Mouse (Mus musculus) intestine, embryonic 14.5 days (tissue): ENCODE measurements around the gene Prkce. TPM values are rescaled to one million over a fixed set of nuclear protein-coding genes. Genes with fewer than 3 reads are reported as not detected.

Source experiments
- ATAC-seq: fragments of 200-750 bp; cut with Nextera tagmentation; replicated peaks from 2 replicates; pipeline ENCODE4 v1.8.0; 2017; ENCODE audit warnings: low read depth, moderate number of reproducible peaks, moderate TSS enrichment, moderate library complexity; ENCODE audit not compliant: low FRiP score, low TSS enrichment
- DNase-seq: peaks from one replicate; pipeline ENCODE4 v3.0.0-alpha.2; 2018; ENCODE audit warnings: low spot score
- H3K27ac ChIP-seq: fragments of 300-500 bp; sonication (generic); 2 replicates; pipeline ENCODE4 v1.5.1; 2014; ENCODE audit warnings: low read depth, mild to moderate bottlenecking, control low read depth
- H3K27me3 ChIP-seq: fragments of 300-500 bp; sonication (generic); replicated peaks from 2 replicates; pipeline ENCODE4 v1.6.1; 2014; ENCODE audit warnings: low read length, control low read depth; ENCODE audit not compliant: control insufficient read depth, insufficient read depth
- H3K36me3 ChIP-seq: fragments of 300-500 bp; sonication (generic); 2 replicates; pipeline ENCODE4 v1.6.1; 2014; ENCODE audit warnings: low read length, control low read depth; ENCODE audit not compliant: control insufficient read depth, insufficient read depth
- H3K4me1 ChIP-seq: fragments of 300-500 bp; sonication (generic); replicated peaks from 2 replicates; pipeline ENCODE4 v1.6.1; 2014; ENCODE audit warnings: low read length, control low read depth, mixed read lengths; ENCODE audit not compliant: control insufficient read depth, insufficient read depth
- H3K4me2 ChIP-seq: fragments of 300-500 bp; sonication (generic); 2 replicates; pipeline ENCODE4 v1.6.1; 2014; ENCODE audit warnings: low read length
- H3K4me3 ChIP-seq: fragments of 300-500 bp; sonication (generic); 2 replicates; pipeline ENCODE4 v1.5.1; 2014; ENCODE audit warnings: low read depth, low read length, control low read depth, mixed read lengths
- H3K9ac ChIP-seq: fragments of 300-500 bp; sonication (generic); 2 replicates; pipeline ENCODE4 v1.6.1; 2014; ENCODE audit warnings: mild to moderate bottlenecking, low read length
- H3K9me3 ChIP-seq: fragments of 300-500 bp; sonication (generic); 2 replicates; pipeline ENCODE4 v1.6.1; 2016; ENCODE audit warnings: low read length, control low read depth; ENCODE audit not compliant: control insufficient read depth
- WGBS: fragments of 180-500 bp; shearing (Covaris S2); extraction: QIAGEN DNeasy Blood & Tissue Kit; methylation state at CpG from one replicate; pipeline ENCODE4 v1.1.7; 2014; 5-methylcytosine and 5-hydroxymethylcytosine counted together
- polyA plus RNA-seq: library from polyadenylated mRNA; unstranded; fragments of >200 nt; fragmentation: Nextera tagmentation; extraction: Ambion mirVana; gene quantifications from 2 replicates; pipeline ENCODE4 v1.2.1, GENCODE M21; 2014

Gene Prkce
- polyA plus RNA-seq, 1 experiment from 2014 or later, result 7.5 TPM

DNA sequence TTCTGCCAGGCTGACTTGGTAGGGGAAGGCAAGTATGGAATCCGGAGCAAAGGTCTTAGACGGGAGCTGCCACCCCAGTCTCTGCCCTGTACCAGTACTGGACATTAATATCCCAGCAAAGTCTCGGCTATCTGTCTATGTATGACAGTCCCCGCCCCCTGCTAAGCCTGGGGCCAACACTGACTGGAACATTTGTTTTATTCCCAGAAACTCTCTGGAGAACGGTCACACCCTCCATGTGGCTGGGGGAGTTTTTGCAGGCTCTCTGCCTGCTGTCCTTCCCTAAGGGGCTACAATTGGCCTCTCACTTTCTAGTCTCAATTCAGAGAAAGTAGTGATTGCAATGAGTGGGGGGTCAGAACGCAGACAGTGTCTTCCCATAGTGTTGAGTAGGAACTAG lies 244.6 kb downstream of the Prkce start:
- H3K4me1 ChIP-seq, result peaks cover 9% of the 10 kb centered on the region; the same call in 1 of the 2 replicates
- no peak overlapping the region for H3K9ac ChIP-seq
- H3K4me2 ChIP-seq, result no peak overlapping the region
- H3K36me3 ChIP-seq, result no peaks in the 10 kb centered on the region
- H3K9me3 ChIP-seq, result no peaks in the 10 kb centered on the region
- no peak for DNase-seq
- WGBS, result 49% methylated on average over 6 of the region's 6 CpGs
- ATAC-seq, result no peak
- no peak overlapping the region for H3K4me3 ChIP-seq
- H3K27me3 ChIP-seq, result no peaks in the 10 kb centered on the region
- H3K27ac ChIP-seq, result no peak overlapping the region

DNA sequence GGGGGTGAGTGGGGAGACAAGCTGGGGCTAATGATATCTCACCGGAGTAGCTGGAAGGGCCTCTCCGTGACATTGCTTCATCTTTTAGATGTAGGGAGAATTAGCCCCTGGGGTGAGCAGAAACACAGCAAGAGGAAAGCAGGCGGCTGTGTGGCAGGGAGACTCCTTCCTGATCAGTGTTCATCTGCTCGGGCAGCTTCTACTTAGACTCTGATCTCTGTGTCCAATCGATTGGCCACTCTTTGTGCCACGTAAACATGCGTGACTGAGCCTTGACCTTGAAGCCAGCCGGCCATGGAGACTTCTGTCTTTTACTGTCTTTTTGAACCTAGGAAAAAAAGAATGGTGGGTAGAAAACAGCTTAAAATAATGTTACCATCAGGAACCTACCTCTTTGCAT lies 247.0 kb downstream of the Prkce start:
- DNase-seq, result no peak

GRCm38 (mm10) chr17:86415989-86416388 lies 248.4 kb downstream of the Prkce start:
- ATAC-seq, result no peak
- 84% methylated on average over 7 of the region's 7 CpGs for WGBS

More for the DNA sequence above, 247.0 kb downstream of the Prkce start:
- 86% methylated on average over 8 of the region's 8 CpGs for WGBS
- H3K27me3 ChIP-seq, result no peaks in the 10 kb centered on the region
- H3K4me2 ChIP-seq, result no peak overlapping the region
- H3K9me3 ChIP-seq, result no peaks in the 10 kb centered on the region
- H3K9ac ChIP-seq, result no peak overlapping the region
- peaks cover 9% of the 10 kb centered on the region; the same call in 1 of the 2 replicates for H3K4me1 ChIP-seq
- no peak overlapping the region for H3K27ac ChIP-seq
- ATAC-seq, result no peak
- no peaks in the 10 kb centered on the region for H3K36me3 ChIP-seq
- H3K4me3 ChIP-seq, result no peak overlapping the region

GRCm38 (mm10) chr17:86418334-86418733 lies 250.7 kb downstream of the Prkce start:
- H3K36me3 ChIP-seq, result no peaks in the 10 kb centered on the region
- no peak overlapping the region for H3K9ac ChIP-seq
- no peaks in the 10 kb centered on the region for H3K4me1 ChIP-seq
- no peaks in the 10 kb centered on the region for H3K27me3 ChIP-seq
- H3K4me2 ChIP-seq, result no peak overlapping the region
- no peak for ATAC-seq
- DNase-seq, result no peak
- no peak overlapping the region for H3K4me3 ChIP-seq
- WGBS, result 83% methylated on average over 17 of the region's 17 CpGs
- no peaks in the 10 kb centered on the region for H3K9me3 ChIP-seq
- H3K27ac ChIP-seq, result no peak overlapping the region

More at GRCm38 (mm10) chr17:86415989-86416388, 248.4 kb downstream of the Prkce start:
- Histone ChIP-seq H3K4me1 (peaks cover 9% of the 10 kb centered on the region; the same call in 1 of the 2 replicates), H3K4me2 (no peak overlapping the region), H3K27ac (no peak overlapping the region), H3K4me3 (no peak overlapping the region), H3K9me3 (no peaks in the 10 kb centered on the region), H3K36me3 (no peaks in the 10 kb centered on the region), H3K9ac (no peak overlapping the region), H3K27me3 (no peaks in the 10 kb centered on the region)
- DNase-seq, result no peak

GRCm38 (mm10) chr17:86419199-86419598 lies 251.6 kb downstream of the Prkce start:
- ATAC-seq, result no peak
- no peak overlapping the region for H3K9ac ChIP-seq
- no peaks in the 10 kb centered on the region for H3K4me1 ChIP-seq
- no peak overlapping the region for H3K4me3 ChIP-seq
- H3K27ac ChIP-seq, result no peak overlapping the region
- no peak overlapping the region for H3K4me2 ChIP-seq
- no peak for DNase-seq
- WGBS, result 82% methylated on average over 6 of the region's 6 CpGs
- no peaks in the 10 kb centered on the region for H3K9me3 ChIP-seq
- no peaks in the 10 kb centered on the region for H3K36me3 ChIP-seq
- no peaks in the 10 kb centered on the region for H3K27me3 ChIP-seq

GRCm38 (mm10) chr17:86420646-86421338 lies 253.2 kb downstream of the Prkce start:
- no peak overlapping the region for H3K9ac ChIP-seq
- H3K36me3 ChIP-seq, result no peaks in the 10 kb centered on the region
- DNase-seq, result no peak
- H3K4me1 ChIP-seq, result no peaks in the 10 kb centered on the region
- H3K27me3 ChIP-seq, result no peaks in the 10 kb centered on the region
- H3K4me3 ChIP-seq, result no peak overlapping the region
- H3K27ac ChIP-seq, result no peak overlapping the region
- 0 out of 2 replicates have a peak, but pooled peaks cover 4% of the 10 kb centered on the region for H3K9me3 ChIP-seq
- H3K4me2 ChIP-seq, result no peak overlapping the region
- WGBS, result 86% methylated on average over 10 of the region's 10 CpGs
- no peak for ATAC-seq

DNA sequence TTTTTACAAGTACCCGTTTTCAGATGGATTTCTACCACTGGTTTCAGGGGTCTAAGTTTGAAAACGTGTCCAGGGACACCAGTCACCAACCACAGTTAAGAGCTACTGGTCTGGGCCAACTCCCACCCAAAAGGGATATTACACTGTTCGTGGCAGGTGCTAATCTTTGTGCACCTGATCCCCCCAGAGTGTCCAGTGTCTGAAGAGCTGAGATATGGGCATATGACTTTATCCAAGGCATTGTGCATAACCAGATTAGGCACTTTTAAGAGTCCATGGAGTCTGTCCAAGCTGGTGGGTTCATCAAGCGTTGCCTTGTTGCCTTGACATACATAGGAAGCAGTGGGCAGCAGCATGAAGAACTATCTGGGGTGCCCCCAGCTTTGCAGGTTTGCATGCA lies 254.4 kb downstream of the Prkce start:
- ATAC-seq (no peak), DNase-seq (no peak)
- Histone ChIP-seq H3K4me3 (no peak overlapping the region), H3K27ac (no peak overlapping the region), H3K4me1 (no peaks in the 10 kb centered on the region), H3K36me3 (no peaks in the 10 kb centered on the region), H3K4me2 (no peak overlapping the region), H3K9me3 (0 out of 2 replicates have a peak, but pooled peaks cover 4% of the 10 kb centered on the region), H3K27me3 (no peaks in the 10 kb centered on the region), H3K9ac (no peak overlapping the region)
- WGBS, result 91% methylated on average over 4 of the region's 4 CpGs

DNA sequence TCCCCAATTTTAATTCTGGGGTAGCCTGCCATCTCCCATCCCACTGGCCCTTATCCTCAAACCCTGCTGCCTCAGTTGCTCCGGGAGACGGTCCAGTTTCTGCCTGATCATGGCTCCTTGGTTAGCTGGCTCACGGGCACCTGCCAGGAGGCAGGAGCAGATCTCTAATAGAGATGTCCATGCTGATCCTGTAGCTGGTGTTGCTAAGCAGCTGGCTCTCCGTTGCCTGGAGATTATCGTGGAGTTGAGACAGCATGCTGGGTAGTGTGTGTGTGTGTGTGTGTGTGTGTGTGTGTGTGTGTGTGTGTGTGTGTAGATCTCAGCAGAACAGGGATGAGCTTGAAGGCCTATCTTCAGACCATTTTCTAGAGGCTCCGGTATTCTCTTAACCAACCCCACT lies 262.3 kb downstream of the Prkce start:
- no peaks in the 10 kb centered on the region for H3K36me3 ChIP-seq
- H3K9ac ChIP-seq, result no peak overlapping the region
- no peak overlapping the region for H3K4me2 ChIP-seq
- no peaks in the 10 kb centered on the region for H3K4me1 ChIP-seq
- WGBS, result 74% methylated on average over 6 of the region's 6 CpGs
- H3K27me3 ChIP-seq, result no peaks in the 10 kb centered on the region
- H3K4me3 ChIP-seq, result no peak overlapping the region
- ATAC-seq (no peak), DNase-seq (no peak)
- H3K9me3 ChIP-seq, result 0 out of 2 replicates have a peak, but pooled peaks cover under 1% of the 10 kb centered on the region
- H3K27ac ChIP-seq, result no peak overlapping the region

DNA sequence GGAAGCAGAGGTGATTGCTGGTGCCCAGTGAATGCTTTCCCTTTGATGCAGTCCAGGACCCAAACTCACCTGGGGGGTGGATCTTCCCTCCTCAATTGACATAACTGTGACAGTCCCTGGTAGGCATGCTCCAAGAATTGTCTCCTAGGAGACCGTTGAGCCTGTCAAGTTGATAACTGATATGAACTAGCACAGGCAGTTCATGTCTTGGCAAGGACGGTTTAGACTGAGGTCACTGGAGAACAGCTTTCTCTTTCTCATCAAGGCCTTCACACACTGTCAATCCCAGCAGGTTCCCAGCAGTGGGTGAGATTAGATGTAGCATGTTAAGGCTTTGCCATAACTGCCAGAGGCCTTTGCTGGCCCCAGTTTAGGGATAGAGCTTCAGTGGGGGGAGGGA lies 265.5 kb downstream of the Prkce start:
- ATAC-seq (no peak), DNase-seq (no peak)
- no peak overlapping the region for H3K4me3 ChIP-seq
- H3K27me3 ChIP-seq, result no peaks in the 10 kb centered on the region
- no peak overlapping the region for H3K9ac ChIP-seq
- peaks cover 7% of the 10 kb centered on the region; the same call in 1 of the 2 replicates for H3K4me1 ChIP-seq
- 76% methylated on average over 2 of the region's 2 CpGs for WGBS
- H3K36me3 ChIP-seq, result no peaks in the 10 kb centered on the region
- no peak overlapping the region for H3K4me2 ChIP-seq
- H3K27ac ChIP-seq, result no peak overlapping the region
- H3K9me3 ChIP-seq, result no peaks in the 10 kb centered on the region
